Mouse (Mus musculus) layer of hippocampus, adult 11-12 months (tissue): ENCODE results near the gene Abtb2.

ENCODE experiments used
- DNase-seq: peaks from one replicate; pipeline ENCODE4 v3.0.0; 2022; ENCODE audit warnings: low spot score

The Abtb2 gene

DNA sequence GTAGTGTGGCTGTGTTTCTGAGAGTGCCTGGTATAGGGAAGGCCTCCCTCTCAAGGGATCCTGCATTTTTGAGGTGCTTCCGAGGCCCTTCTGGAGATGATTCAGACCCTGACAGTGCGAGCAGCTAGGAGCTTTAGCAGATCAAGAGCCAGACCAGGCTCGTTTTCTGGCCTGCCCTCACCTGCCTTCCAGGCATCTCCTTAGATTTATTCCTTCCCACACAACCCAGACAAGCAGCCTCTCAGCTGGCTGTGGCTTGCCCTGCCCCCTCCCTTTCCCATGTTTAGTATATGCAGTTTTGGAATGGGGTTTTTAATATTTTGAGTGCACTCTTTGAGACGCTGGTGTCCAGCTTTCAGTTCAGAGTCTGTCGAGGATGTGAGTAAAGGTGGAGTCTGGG lies 124.7 kb downstream of the Abtb2 start:
- DNase-seq = no peak

DNA sequence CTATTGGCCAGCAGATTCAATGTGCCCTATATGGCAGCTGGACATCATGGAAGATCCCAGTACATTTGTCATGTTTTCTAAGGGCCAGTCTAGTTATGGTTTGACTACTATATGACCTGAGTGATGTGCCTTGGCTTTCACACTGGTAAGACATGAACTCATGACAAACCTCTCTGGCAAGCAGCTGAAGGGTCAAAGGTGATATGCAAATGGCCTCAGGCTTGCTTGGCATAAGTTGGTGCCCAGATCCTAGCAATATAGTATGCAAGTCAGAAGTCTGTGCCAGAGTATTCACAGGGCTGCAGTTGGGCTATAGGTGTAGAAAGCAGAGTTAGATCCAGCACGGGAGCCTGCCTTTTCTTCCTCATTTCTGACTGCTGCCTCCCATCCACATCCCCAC lies 125.2 kb downstream of the Abtb2 start:
- no peak for DNase-seq

DNA sequence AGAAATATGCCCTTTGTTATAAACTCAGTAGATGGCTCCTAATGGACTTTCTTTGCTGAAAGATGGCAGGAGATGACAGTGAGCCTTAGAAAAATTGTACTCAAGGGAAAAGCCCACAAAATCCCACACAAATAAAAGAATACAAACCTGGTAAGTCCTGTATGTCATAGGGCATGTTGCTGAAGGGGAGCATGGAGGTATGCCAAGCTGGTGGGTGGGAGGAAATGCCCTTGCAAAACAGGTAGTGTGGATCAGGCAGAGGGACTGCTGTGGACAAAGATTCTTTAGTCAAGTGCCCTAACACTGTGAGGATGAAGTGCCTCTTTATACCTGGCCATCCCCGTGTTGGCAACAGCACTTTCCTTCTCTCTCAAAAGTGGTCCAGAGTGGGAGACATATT lies 126.7 kb downstream of the Abtb2 start:
- DNase-seq = no peak

DNA sequence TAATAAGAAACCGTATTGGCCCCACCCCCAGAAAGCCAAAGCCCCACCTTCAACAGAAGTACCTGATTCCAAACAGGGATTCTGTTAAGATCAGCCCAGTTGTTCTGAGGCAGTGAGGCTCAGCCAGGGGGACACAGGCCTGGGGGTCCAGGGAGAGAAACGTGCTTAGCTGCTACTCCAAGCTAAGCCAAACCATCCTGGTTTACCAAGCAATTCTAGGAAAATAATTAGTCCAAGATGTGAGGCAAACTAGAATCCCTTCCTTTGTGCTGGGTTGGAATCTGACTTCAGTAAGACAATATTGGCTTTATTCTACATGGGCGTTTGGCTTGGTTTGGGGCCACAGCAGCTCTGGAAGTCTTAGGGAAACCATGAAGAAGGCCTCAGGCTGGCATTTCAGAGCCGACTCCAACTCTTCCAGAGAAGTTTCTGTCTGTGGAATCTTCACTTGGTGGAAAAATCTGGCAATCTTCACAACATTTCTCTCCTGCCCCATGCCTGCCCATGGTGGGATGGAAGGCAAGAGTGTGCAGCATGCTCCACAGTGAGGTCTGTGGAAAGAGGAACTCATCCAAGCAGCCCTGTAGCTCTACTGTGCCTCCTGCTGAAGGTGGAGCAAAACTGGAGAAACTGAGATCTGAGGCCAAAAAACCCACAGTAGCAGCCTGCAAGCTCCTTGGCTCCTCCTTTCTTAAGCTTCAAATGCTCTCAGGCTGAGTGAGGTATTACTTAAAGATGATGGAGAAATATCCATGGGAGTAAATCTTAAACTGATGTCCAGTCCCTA lies 128.9 kb downstream of the Abtb2 start:
- DNase-seq = no peak

DNA sequence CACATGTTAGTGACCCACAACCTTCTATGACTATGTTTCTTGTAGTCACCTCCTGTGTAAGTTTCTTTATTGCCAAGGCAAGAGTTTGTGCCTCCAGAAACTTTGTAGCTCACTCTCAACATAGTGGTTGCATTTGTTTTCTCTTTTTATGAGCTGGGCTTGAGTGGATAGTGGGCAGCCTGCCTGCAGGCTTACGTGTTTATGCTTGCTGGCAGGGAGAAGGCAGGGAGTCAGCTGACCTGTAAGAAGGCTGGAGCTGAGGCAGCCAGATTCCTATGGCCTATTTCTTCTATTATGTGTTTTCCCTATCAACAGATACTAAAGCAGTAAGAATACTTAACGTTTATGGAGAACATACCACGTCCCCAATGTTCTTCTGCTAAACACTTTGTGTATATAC lies 130.1 kb downstream of the Abtb2 start:
- DNase-seq = no peak

DNA sequence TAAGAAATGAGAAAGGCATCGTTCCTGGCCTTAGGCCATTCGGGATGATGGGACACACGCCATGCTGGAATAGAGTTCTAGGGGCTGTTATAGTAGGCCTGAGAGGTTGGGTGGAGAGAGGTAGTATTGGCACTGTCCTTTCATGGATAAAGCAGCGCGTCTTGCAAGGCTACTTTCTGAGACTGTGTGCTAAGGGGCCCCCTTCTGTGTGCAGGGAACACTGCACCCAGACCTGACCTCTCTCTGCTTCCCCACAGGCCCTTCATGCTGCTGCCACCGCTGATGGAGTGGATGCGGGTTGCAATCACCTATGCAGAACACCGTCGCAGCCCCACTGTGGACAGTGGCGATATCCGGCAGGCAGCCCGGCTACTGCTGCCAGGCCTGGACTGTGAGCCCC lies 134.4 kb downstream of the Abtb2 start:
- no peak for DNase-seq

DNA sequence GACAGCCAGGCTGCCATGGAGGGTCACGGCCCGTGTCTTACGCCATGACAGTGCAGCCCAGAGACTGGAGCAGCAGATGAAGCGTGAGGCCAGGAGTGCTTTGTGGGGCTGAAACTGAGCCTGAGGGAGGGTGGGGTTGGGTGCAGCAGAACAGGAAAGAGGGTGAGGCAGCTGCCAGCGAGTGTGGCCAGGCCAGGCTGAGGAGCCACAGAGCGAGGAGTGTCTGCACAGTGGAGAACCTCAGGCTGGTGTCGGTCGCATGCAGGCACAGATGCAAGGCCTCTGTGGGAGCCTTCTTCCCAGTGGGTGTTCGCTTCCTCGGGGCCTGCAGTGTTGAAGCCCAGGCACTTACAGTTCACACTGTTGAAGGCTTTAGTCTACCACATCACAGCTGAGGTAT lies 137.2 kb downstream of the Abtb2 start:
- DNase-seq = no peak

DNA sequence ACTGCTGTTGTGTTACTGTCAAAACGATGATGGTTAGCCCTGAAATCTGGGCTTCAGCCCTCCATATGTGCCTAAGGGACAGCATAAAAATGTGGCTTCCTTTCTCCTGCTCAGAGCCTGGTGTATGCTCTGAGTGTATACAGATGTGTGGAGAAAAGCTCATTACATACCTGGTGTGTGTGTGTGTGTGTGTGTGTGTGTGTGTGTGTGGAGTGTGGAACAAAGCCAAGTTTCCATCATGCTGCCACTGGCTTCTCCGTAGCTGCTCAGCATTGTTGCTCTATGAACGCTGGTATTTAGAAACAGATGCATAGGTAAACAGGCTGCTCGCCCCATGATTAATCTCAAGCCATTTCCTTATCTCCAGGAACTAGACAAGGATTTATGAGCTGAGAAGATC lies 137.8 kb downstream of the Abtb2 start:
- DNase-seq = no peak

DNA sequence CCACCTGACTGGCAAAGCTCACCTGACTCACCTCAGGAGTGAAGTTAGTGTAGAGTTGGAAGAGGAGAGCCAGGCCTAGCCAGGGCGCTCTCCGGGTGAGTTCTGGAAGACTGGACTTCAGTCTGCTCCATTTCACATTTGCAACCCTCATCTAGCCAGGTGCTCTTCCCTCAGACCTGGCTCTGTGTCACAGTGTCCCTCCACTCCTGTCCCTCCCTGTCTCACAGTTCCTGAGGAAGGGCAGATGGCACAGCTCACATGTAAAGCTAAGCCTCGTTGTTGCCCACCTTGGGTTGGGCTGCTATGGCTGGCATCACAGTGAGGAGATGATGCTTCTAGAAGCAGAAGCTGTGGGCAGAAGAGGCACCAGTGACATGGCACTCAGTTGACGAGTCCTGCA lies 139.7 kb downstream of the Abtb2 start:
- no peak for DNase-seq

DNA sequence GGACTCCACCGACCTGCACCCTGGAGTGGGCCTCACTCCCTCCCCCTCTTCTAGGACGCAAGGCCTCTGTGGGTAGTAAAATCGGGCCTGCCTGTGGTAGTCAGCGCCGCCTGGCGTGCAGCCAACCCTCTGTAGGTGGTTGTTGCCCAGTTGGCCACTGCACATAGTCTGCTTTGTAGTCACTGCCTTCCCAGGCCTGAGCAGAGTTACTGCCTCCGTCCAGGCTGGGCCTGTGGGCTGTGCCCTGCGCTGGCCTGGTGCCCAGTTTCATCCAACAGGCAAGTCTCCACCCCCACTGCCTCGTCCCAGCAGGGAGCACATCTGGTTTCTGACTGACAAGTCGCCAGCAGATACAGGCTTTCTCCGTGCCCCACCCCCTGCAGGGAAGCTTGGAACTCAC lies 140.1 kb downstream of the Abtb2 start:
- peak; percentile 65 for DNase-seq

DNA sequence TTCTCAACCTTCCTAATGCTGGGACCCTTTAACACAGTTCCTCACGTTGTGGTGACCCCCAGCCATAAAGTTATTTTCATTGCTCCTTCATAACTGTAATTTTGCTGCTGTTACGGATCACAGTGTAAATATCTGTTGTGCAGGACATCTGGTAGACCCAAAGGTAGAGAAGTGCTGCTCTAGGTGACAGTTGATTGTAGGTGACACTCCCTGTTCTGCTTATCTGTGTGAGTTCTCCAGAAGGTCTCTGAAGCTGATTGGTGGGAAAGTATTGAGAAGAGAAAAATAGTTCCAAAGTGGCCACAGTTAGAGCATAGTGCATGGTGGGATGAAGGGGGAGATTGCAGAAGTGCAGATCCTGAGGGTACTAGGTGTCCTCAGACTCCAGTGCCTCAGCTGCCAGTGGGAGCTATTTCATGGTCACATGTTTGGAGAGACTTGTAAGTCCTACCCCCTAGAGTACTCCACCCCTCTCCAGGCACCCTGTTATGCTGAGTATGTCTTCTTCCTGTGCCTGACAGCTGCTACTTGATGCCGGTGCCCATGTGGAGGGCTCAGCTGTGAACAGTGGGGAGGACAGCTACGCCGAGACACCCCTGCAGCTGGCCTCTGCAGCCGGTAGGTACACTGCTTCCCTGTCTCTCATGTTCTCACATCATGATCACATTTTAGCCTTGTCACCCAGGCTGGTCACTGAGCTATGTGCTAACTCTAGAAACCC lies 141.1 kb downstream of the Abtb2 start:
- DNase-seq = no peak

DNA sequence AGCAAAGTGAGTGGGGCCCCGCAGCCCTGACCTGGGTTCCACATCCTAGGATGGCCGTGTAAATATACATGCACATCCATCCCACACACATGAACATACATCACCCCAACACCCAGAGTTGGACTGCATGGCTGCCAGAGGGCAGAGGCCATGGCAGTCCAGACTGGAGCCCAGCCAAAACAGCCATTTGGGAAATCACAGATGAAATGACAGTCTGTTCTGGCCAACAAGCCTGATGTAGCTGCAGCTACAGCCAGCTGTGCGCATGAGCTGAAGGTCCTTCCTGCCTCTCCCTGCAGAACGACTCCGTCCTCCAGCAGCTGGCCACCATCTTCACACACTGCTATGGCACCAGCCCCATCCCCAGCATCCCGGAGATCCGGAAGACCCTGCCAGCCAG lies 144.7 kb downstream of the Abtb2 start:
- DNase-seq = no peak

DNA sequence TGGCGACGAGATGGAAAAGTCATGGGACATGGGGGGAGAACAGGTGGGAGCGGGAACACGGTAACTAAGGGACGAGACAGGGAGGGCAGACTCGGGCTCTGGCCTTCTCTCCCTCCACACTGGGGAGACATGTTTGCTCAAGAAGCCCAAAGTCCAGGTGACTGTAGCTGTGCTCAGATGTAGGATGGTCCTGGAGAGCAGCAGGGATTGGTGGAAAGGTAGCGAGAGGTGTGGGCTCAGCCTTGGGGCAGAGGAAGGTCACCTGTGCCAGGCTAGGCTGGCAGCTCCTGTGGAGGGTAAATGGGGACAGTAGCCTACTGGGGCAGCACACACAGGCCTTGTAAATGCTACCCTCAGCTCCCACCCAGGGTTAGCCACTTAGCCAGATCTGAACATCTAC lies 147.7 kb downstream of the Abtb2 start:
- DNase-seq = no peak

DNA sequence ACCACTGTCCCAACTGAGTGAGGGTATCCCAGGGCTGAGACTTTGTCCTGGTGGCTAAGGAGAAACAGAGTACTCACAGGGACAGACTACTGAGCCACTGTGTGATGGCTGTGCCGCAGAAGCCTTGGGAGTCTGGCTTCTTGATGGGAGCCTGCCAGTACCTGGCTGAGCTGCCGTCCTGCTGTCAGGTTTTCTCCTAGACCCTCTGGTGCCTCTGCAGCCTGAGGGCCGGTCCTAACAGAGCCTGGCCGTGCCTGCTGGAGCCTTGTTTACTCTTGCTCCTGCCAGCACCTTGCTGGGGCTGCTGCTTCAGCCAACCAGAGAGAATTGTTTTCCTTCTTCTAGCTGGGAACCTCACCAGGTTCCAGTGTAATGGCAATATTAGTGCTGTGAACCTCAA lies 148.3 kb downstream of the Abtb2 start:
- DNase-seq = no peak

DNA sequence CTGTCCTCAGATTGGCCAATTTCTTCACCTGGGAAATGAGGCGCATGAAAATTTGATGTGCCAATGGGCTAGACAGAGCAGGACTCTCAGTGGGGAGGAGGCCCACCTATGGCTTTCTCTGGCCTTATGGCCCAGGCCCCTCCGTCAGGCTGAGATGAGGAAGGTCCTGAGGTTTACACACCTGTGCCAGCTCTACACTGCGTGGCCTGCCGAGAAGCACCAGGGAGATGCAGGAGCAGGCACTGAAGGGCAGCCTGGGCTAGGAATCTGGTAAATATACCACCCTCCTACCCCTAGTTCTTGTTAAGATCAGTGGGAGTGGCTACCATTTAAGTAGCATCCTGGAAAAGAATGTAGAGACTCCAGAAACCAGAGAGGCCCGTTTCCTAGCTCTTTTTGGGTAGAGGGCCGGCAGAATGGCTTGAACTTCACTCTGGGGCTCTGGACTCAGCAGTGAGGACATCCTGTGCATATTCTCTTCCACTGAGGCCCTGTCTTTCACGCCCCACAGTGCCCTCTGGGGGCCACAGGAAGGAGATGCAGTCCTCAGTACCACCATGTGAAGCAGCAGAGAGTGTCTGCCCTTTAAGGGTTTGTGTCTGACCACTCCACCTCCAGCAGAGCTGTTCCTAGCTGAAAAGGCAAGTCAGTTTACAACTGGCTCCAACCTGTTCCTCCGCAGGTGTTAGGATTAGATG lies 152.6 kb downstream of the Abtb2 start:
- DNase-seq = peak; percentile 71

DNA sequence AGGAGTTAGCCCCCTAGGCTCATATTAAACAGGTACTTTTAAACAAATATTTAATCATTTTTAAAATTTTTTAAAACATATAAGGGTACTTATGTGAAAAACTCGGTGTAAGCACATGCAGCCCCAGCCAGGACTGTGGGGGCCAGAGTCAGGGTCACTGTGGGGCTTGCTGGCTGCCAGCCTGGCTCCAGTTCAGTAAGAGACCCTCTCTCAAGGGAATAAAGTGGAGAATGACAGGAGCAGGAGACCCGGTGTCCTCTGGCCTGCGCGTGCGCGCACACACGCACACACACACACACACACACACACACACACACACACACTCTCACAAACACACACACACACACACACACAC lies 153.2 kb downstream of the Abtb2 start:
- no peak for DNase-seq

DNA sequence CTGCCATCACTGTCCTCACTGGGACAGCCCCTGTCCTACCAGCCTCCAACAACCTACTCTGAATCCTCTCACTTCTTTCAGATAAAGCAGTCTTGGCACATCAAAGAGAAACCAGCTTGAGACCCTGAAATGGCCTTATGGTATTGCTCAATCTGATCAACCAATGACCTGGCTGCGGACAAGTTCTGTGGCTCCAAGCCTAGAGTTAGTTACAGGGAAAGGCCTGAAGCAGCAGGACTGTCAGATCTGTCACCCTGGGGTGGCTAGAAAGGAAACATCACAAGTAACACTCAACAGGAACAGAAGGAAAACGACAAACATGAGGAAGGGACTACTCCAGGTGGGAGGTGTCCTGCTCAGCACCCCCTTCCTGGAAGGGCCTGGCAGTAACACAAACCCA lies 158.4 kb downstream of the Abtb2 start:
- no peak for DNase-seq

DNA sequence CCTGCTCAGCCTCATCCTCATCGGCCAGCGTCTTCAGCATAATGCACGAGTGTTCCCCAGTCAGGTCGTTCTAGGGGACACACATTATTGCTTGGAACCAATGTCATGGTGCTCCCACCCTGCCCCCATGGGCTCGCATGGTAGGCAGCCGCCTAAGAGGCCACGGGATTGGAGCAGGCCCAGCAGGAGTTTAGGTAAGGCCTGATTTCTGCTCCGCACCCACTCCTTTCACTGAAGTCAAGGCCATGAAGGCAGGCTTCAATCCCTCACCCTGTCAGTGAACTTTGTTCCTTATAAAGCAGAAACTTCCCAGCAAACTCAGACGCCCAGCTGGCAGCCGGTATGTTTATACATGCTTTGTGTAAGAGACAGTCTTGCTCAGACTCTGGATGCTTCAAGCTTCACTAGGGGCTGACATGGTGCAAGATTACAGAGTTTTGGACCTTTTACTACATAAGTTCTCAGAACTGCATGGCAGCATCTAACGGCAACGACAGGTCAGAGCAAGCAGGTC lies 162.0 kb downstream of the Abtb2 start:
- DNase-seq = no peak

DNA sequence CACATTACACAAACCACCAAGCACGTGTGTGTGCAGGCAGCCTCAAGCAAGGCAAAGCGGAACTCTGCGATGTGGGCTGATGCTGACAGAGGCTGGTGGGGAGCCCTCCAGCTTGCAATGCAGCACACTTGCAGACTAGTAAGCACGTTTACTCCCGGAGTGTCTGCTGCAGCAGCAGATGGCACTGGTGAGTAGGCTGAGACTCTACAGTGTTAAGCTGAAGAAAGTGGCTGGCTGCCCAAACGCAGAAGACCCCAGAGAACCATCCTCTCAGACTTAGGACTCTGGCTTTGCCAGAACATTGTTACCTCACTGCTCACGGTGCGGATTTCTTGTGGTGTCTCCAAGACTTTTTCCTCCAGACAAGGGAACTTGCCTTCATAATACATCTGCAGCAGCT lies 164.9 kb downstream of the Abtb2 start:
- peak; percentile 63 for DNase-seq

DNA sequence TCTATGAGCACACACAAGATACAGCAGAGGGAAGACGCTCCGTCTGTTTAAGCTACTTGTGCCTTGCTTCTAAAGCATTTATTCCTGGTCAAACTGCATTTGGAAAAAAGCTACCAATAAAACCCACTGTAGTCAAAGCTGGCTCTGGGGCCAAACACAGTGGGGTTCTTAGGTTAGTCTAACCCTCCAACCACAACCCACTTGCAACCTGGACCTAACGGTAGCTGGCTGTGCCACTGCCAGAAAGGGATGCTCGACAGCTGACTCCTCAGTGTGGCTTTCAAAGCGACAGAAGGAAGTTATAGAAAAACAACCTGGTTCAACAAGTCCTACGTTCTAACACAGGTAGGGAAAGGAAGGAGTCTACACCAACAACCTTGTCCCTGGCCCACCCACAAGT lies 165.3 kb downstream of the Abtb2 start:
- DNase-seq = no peak

DNA sequence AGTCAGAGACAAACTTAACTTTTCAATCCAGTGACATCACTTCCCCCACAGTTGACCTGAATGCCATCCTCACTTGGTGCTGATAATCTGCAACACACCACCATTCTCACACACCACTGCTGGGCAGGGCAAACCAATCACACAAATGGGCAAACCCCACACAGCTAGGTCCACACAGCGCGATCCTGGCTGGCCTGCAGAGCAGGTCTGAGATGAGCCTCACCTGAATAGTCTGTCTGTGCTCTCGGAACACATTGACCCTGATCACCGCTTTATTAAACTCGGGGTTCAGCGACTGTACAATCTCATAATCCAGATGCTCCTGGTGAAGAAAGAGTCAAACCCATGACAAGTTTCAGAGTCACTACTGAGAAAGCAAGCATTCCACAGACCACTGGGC lies 176.7 kb downstream of the Abtb2 start:
- DNase-seq = no peak

DNA sequence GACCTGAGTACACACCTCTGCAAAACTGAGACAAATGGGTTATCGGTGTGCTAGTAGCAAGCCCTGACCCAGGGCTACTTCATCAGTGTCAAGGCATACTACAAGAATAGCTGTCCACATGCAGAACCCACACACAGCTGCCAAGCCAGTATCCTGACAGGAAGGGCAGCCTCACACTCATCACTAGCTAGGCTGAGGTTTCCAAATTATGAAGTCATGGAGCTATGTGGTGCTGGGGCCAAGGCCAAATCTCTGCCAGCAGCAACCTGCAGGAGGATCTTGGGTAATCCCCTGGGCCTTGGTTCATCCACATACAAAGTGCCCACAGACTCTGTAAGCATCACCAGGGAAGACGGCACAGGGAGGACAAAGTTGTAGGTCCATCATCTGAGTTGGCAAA lies 177.4 kb downstream of the Abtb2 start:
- no peak for DNase-seq

DNA sequence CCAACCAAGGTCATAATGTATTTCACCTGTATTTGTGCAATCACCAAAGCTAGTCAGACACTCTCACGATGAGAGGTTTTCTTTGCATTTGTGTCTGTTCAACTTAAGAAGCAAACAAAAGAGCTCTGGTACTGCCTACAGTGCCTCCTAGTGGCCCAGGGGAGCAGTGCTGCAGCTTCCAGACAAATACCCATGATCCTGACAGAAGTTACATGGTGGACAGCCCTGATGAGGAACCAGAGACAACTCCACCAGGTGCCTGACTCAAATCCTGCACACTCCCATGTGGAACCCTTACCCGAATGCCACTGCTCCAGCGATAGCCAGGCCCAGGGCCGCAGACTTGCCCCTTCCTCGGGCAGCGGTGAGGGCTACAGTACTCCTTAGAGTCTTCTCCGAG lies 177.9 kb downstream of the Abtb2 start:
- peak; percentile 72 for DNase-seq
